Mouse (Mus musculus) thymus, postnatal 14 days (tissue): ENCODE measurements at regions not wholly inside any gene's neighbourhood (a gene's known extent, or its start where the extent isn't known, plus 50 kb on each side); places are given as distances from the start of the nearest gene placed in this dataset.

Source experiments
- DNase-seq: peaks from one replicate; pipeline ENCODE4 v3.0.0; 2021

DNA sequence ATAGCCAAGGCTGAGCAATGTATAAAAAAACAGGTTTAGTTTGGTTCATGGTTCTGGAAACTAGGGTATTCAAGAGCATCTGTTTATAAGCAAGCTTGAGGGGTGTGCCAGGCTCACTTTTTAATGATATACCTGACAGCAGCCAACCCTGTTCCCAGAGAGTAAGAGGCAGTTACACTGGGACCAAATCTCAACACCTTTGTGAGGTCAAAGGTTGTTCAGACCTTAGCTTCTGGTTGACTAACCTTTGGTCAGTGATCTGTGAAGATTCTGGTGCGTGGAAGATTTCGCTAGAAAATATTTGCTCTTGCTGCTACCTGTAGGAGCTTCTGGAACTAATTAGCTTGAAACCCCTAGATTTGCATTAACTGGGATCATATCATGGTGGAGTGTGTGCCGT, 140.8 kb downstream of the Bod1 start:
- DNase-seq = no peak

DNA sequence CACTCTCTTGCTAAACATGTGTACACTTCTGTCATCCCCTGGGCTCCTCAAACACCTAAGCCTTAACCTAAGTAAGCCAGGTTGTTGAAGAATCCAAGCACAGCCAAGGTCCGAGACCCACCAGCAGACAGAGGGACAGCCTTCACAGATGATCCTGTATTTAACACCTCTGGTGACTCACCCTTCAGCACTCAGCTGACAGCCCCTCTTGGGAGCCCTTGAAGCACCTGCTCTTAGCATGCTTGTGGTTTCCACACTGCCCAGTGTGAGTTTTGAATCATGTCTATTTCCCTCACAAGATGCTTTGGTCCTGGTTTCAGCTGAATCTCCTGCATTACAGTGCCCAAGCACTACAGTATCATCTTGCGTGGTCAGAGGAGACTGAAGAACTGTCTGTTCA, 142.0 kb downstream of the Bod1 start:
- no peak for DNase-seq

DNA sequence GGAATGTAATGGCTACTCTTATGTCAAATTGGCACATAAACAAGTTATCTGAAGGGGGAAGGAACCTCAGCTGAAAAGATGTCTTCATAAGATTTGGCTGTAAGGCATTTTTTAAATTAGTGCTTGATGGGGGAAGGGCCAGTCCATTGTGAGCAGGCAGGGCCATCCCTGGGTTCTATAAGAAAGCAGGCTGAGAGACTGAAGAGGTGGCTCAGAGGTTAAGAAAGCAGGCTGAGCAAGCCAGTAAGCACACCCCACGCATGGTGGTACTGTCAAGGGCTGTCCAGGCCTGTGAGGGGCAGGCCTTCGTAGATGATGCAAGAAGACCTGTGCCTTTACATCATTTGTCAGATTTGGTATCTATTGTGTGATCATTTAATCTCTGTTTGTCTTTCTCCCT, 147.0 kb downstream of the Bod1 start:
- DNase-seq = no peak

DNA sequence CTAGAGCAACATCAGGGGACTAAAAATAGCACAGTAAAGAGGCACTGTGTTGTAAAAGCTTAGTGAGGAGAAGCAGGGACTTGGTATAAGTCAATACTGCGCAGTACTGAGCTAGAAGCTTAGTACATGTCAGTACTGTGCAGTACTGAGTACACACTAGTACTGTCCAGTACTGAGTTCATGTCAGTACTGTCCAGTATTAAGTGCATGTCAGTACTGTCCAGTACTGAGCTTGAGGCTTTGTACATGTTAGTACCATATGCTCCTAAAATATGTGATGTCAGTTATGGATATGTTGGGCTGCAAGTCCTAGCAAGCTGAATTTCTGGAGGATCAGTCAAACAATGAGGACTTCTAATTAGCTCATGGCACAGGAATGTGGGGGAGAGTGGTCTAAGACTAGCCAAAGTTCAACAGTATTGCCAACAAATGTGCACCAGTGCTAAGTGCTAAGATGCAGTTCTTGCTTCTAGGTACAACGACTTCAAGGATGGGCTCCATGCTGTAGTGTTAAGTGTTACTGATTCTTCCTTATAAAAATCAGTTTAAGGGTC, 147.5 kb downstream of the Bod1 start:
- DNase-seq = no peak

DNA sequence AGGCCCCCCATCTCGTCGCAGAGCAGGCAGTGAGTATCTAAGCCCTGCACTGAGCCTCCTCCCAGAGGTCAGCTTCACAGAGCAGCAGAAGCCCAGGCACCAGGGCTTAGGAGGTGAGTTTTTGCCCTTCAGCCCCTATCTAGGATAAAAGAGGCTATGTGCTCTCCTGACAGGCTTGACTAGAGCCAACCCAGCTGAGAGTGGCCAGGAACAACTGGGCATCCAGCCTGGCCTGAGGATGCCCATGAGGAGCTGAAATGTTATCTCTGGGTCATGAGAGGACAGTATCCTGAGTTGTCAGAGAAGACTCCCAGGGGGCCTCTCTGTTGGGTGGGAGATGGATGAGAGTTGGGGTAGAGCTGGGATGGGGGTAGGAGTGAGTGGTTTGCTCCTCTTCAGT, 149.6 kb downstream of the Bod1 start:
- no peak for DNase-seq

DNA sequence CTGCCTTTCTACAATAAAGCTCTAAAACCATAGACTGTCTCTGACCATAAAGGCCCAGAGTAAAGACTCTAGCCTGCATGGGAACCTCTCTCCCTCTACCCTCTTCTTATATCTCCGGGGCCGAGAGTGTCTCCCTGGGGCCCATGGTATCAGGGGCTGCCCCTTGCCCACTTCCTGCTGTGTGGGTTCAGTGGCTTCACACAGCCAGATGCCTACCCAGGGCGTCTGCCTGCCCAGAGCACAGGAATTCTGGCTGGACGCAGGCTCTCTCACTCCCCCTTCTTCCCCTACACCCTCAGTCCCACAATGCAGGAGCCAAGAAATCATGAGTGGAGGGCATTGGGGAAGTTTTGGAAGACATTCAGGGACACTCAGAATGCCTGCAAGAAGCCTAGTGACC, 150.8 kb downstream of the Bod1 start:
- no peak for DNase-seq

DNA sequence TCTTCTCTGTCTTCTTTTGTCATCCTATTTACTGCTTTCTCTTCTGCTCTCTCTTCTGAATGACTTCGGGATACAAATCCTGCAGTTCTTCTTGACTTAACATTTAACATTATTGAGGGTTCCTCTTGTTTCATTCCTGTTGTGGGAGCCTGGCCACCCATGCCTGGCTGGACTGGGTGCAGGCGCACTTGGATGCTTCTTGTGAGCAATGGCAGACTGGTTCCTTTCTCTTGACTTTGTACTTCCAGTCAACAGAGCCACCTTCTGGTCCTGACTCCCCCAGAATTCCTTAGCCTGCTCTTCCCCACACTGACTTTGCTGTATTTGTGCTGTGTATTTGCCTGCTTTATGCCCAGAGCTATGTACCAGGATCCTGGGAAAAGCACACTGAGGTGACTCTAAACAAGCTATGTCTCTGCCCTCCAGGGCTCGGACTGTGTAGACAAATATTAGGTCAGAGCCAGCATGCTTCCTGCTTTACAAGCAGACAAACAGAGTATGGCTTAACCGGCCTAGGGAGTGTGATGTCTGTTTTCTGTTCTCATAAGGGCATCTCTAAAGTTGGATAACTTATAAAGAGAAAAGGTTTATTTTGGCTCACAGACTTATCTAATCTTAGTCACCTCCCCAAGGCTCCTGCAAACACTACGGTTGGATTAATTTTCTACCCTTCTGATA, 133.5 kb upstream of the Stc2 start:
- no peak for DNase-seq

DNA sequence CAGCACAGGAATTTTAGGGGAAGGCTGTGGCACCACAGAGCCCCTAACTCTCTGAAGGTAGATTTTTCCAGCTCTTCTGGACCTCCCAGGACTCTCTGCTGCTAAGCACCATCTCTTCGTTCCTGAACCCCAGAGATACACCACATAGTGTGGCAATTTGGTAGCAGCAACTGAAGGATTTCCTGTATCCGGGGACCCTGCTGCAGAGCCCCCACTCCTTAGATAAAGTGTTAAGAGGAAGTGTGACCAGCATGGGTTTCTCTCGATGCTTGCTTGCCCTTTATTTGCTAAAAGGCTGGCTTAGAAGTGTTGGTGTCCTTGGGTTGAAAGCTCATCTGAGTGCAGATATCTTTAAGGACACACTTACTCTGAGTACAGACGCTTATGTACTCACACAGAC, 115.6 kb upstream of the Stc2 start:
- no peak for DNase-seq

DNA sequence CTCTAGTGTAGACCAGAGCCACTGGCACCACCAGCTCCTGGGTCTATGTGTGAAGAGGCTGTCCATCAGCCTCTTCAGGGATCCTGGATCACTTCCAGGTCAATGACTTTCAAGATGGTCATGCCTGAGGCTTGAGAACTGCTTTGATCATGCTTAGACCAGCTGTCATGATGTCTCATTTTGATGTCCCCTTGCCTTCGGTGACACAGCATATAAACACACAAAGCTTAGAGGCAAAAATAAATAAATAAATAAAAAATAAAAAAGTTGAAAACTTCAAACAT, 111.1 kb upstream of the Stc2 start:
- no peak for DNase-seq

DNA sequence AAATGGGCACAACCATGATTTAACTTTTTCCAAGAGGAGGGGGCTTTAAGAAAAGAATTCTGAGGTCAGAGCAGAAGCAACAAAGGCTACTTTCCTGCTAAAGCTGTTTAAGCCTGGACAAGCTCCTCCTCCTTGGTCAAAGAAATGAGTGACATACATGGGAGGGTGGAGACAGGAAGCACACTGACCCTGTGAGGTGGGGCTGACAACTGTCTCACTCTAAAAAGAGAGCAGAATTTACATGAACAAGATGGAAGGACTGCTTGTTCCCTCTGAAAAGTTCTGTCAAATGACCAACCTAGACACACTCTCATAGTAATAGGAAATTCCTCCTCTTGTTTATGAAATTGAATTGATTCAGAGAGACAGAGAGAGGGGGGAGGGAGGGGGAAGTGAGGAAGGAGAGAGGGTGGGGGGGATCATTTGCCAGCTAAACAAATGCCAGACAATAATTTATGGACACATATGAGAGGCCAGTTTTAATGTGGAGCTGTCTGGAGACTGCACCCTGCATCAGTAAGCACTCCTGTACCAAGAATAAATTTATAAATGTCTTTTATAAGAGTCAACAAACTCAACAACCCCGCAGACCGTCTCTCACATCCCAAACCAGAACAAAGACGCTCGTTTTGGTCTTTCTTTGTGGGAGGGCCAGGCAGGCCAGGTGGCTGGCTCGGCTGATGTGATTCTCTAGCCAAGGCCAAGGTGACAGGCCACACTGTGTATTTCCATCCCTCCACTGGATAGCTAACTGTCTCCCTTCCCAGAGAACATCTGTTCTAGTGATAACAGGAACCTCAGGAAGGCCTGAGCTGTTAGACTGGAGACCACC, 110.6 kb upstream of the Stc2 start:
- DNase-seq = no peak

DNA sequence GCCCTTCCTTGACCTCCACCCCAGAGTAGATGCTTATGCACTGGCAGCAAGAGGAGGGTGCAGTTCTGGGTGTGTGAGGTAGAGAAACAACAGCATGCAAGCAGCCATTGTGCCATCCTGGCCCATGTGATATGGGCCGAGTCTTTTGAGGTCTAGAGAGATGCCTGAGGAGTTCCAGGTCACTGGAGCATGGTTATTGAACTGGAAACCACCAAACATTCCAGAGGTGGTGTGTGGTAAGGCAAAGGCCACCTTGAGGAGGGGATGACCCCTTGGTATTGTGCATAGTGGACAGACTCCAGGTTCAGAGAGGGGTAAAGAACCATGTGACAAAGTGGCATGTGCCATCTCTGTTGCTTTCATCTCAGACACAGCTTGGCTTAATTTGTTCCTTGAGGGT, 107.9 kb upstream of the Stc2 start:
- no peak for DNase-seq

DNA sequence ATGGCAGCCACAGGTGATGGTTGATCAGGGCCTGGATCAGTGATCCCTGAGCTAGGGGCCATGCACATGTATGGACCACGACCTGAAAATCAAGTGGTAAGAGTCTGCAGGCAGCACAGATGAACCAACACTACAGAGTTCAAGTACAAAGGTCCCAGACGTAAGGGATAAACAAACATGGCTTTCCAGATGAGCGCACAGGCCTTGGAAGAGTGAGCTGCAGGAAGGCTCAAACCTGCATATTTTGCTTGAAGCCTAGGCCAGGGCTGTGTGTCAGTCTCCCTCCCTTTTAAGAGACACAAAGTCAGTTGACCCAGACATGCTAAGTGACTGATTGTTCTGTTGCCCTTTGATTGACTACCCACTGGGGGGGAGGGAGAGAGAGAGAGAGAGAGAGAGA, 107.2 kb upstream of the Stc2 start:
- DNase-seq = no peak

DNA sequence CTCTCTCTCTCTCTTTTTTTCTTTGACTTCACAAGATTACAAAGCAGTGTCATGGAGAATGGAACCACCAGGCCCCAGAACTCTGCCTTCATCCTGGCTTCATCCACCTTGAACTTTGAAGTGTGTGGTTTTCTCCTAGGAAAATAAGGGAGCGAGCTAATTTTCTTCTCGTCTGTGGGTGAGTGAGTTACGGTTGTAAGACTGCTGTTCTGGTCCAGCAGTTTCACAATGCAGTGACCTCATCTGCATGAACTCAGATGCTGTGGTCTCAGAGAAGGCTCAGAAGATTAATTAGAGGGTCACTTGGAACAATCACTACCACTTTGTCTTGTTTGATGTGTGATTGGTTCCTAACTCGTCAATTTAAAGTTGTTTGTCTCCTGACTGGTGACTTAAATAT, 103.1 kb upstream of the Stc2 start:
- no peak for DNase-seq

DNA sequence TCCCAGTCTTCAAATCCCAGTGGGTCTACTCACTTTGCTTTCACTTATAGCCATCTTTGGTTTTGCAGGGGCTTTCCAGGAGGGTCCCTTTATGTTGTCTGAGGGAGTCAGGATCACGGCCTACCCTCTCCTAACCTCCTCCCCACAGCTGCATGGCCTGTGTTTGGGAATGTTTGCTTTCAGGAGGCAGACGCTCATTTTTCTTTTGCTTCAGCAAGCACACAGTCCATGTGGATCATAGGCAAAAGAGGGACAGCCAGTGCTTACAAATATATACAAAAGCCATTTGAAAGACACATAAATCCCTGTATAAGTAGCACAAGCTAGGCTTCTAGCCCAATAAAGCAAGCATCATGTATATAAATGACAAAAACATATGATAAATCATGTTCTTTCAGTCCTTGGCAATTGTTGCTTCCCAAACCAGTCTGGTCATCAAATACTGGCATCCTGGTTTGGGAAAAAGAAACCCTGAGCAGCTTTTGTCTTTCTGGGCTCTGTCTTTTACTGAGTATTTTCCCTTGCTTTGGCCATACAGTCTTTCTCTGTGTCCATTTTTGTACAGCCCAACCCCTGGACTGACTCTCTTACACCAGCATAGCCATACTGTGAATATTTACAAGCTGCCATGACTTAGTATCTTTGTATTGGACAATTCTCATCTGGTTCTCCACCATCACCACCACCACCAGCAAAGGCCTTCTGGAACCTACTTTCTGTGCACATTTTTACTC, 101.0 kb upstream of the Stc2 start:
- no peak for DNase-seq

DNA sequence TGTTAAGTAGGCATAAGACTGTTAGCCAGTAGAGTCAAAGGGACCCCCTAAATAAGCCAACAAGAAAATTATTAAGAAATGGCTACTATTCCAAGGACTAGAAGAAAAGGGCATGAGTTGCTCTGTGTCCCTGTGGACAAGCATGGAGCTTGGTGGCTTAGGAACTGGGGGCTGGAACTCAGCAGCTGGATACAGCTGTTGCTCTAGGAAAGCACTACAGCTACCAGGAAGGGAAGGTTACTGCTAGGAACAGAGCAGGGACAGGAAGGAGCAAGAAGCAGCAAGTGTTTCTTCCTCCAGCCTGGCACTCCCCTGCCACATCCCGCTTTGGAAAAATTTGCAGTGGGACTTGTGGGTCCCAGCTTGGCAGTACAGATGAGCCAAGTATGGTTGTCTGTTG, 95.0 kb upstream of the Stc2 start:
- no peak for DNase-seq

DNA sequence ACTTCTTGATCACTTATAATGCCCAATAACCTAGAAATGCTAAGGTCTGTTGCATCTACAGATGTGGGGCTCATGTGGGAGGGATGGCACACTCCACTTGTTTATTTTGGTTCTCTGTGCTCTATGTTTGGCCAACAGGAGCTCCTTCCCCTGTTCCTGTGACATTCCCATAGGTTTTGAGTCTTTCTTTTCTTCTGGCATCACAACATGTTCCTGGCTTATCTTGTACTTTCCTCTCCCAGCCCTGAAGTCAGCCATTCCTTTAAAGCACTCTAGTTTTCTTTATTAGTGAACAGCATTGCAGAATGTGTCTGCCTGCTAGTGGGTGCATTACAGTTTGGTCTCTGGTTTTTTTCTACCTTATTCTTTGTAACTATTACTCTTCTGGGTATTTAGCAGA, 92.6 kb upstream of the Stc2 start:
- DNase-seq = no peak

DNA sequence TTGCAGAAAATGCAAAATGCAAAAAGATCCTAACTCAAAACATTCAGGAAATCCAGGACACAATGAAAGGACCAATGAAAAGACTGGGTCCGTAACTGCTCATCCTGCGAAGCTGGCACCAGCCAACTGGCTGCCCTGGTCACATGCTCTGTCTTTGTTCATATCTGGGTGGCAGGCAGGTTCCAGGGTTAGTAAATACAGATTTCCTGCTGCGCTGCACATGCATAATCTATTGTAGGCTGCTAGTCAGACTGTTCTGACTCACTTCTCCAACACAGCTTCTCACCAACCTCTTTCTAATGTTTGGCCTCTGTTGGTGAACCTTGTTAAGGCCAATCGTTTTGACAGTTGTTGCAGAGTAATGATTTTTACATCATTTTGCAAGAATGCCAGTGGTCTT, 92.0 kb upstream of the Stc2 start:
- DNase-seq = no peak

DNA sequence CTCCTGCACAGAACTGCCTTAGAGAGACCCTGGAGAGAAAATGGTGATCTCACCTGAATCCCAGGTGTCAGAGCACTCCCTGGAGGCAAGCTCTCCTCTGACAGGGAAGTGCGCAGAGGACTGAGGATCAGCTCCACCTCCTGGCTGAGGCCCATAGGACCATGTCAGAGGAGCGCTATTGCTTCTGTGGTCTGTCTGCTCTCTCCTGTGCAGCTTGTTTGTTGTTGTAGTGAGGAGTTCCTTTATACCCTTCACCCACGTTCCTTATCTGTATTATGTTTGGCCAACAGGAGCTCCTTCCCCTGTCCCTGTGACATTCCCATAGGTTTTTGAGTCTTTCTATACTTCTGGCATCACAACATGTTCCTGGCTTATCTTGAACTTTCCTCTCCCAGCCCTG, 91.5 kb upstream of the Stc2 start:
- DNase-seq = no peak

DNA sequence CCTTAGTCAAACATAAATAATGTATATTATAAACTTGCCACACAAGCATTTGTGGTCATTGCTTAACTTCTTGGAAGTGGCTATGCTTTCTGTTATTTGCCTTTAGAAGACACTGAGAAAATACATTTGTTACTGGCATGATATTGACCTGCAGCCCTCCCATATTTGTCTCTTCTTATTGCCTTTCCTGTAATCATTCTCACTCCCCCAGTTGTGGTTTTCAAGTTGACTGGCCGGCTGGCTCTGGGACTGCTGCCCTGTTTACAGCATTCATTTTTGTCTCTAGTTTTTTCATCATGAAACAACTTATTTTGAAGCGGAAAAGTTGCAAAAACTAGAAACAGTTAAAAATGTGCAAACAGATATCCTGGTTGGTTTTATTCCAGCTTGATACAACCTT, 57.5 kb upstream of the Stc2 start:
- no peak for DNase-seq
